Mouse (Mus musculus) testis, adult 2 months (tissue): ENCODE measurements at regions not wholly inside any gene's neighbourhood (a gene's known extent, or its start where the extent isn't known, plus 50 kb on each side); places are given as distances from the start of the nearest gene placed in this dataset.

Source experiments
- CTCF ChIP-seq: fragments of 200-500 bp; IDR thresholded peaks from 2 replicates; pipeline ENCODE4 v1.5.1; 2012; ENCODE audit warnings: low read depth, mild to moderate bottlenecking, inconsistent platforms, low read length, moderate library complexity; ENCODE audit not compliant: control insufficient read depth, insufficient read depth, insufficient replicate concordance
- POLR2A ChIP-seq: fragments of 200-500 bp; IDR thresholded peaks from 2 replicates; pipeline ENCODE4 v1.6.1; 2012; ENCODE audit warnings: low read depth, mild to moderate bottlenecking, inconsistent platforms, low read length, moderate library complexity; ENCODE audit not compliant: control insufficient read depth

- TF ChIP-seq CTCF (no peak), POLR2A (no peak)
Measured at GRCm38 (mm10) chr1:183660541-183660940, 242.5 kb downstream of the Hhipl2 start.
